Mouse (Mus musculus) erythroblast, adult 5-6 weeks (primary cell): ENCODE results near the gene 1110004F10Rik. TPM values are rescaled to one million over a fixed set of nuclear protein-coding genes. Genes with fewer than 3 reads are reported as not detected.

Experiments
- ATAC-seq: replicated peaks from 2 replicates; pipeline ENCODE4 v1.8.0; 2016; ENCODE audit warnings: moderate number of reproducible peaks, mild to moderate bottlenecking, moderate TSS enrichment, inconsistent platforms; ENCODE audit not compliant: poor library complexity, low FRiP score, severe bottlenecking
- total RNA-seq, 2 experiments: library from RNA; stranded (forward) in 1 of 2; stranded (reverse) in 1 of 2; fragments of 150-400 nt in 1 of 2; fragments of 200-764, 138-1000 nt in 1 of 2; gene quantifications; 2 replicates each; pipeline versions ENCODE4 v1.2.3 to v1.2.4; 2015 to 2017; ENCODE audit warnings: low replicate concordance in 2 of 2

1110004F10Rik gene
- total RNA-seq, 2 experiments from 2014 or later, result 47.5 to 55.5 TPM

DNA sequence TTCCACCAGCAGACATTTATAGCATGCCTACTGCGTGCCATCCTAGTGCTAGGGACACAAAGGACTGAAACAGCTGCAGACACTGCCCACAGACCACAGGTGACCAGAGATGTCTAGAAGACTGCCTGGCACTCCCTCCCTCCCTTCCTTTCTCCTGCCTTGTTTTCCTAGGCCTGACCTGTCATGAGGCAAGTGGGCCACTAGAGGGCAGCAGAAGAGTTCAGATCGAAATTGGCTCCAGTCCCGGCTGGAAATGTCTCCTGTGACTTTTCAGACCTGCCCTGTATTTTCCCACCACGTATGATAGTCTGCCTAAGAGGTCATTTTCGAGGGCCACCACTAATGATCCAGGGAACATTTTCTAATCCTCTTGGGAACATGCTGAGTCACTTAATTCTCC is 92.9 kb downstream of the 1110004F10Rik start:
- ATAC-seq, result peak; percentile 68

DNA sequence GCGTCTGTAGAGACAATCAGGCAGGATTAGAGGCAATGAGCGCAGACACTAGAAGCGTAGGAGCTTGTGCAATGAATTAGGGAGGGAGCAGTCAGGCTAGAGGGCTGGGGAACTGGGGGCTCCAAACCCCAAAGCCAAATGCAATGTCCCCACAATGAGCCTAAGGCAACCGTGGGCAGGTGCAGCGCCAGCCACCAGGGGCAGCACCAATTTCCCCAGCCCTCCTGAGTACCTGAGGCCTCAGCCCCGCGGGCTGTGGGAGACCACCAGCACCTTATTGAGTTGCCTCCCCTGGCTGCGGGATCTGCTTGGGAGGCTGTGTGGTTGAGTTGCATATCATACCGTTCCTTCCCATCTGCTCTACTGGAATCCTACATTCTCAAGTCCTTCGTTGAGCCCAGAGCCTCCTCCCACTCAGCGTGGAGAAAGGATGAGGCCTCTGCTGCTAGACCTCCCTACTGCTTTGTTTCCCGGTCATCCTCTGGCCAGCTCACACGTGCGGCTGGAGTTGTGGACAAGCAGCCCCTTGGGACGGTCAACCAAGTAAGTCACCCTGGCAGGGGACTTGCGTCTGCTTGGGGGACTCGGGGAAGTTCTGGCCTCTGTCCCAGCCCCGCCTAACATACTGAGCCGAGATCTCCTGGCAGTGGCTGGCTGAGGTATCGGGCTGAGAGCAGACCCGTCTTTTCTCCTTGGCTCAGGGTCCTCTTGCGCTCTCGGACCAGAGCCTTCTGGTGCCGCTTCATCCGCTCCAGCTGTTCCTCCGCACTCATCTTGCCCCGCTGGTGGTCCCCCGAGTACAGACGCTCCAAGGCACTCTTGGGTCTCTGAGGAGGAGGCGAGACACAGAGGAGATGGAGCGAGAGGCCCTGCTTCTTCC is 95.5 kb downstream of the 1110004F10Rik start:
- no peak for ATAC-seq

DNA sequence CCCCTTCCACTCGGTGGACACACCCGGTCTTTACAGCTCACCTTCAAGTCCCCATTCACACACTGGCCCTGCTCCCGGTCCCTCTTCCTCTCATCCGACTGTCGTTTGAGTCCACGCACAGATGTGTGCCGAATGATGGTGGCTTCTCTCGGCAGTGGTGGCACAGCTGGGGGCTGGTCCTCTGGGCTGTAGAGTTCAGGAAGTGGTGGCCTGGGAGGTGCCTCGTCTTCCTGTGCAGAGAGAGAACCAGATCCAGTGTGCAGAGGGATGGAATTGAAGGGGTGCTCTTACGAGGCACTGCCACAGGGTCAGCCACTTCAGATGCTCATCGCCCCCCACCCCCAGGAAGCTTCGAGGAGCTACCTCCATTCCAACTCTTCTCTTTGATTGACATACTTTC is 98.0 kb downstream of the 1110004F10Rik start:
- 0 out of 2 replicates have a peak, but pooled peaks have one; percentile 12 for ATAC-seq

DNA sequence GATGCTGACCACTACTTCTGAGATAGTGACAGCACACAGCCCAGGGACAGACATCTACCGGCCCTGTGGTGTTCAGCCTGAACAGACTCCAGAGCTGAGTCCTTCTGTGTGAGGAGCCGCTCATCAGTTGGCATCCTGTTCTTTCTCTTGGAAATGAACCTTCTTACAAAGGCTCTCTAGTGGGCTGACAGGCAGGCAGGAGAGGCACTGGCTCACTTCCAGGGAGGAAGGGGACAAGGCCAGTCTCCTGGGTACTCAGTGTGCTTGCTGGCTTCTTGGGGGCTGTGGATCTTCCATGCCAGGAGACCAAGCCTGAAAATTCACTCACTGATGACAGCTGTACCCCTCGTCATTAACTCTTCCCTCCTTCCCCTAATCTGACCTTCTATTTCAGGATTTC is 98.5 kb downstream of the 1110004F10Rik start:
- ATAC-seq, result no peak

DNA sequence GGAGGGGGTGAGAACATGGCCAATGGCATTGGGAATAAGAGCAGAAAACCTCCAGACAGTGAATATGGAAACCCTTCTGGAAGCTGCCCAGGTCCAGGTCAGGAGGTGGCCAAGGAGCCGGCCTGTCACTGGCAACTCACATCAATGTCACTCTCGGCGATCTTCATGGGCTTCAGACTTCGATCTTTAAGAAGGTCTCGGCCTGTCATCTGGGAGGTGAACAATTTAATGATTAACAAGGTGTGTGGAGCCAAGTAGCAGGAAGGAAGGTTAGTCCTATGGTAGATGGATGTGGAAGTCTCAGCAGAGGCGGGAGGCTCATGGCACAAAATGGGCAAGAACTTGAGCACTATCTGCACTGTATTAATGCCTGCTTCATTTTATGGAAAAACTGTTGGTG is 105.8 kb downstream of the 1110004F10Rik start:
- ATAC-seq, result no peak

DNA sequence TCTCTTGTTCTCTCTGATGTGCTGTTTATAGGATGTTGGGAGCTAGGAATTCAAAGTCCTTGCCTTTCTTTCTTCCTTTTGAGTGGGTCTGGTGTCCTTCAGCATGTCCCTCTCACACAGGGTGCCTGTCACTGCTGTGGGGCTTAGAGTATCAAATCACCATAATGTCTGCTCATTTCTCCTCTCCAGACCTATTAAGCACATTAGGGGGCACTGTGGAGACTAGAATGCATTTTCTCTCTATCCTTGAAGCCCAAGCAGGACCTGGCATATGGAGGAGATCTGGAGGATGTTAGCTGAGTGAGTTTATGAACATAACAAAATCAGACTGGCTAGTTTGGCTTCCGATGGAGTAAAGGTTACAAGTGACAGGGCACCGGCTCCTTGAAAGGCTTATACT is 107.9 kb downstream of the 1110004F10Rik start:
- no peak for ATAC-seq

DNA sequence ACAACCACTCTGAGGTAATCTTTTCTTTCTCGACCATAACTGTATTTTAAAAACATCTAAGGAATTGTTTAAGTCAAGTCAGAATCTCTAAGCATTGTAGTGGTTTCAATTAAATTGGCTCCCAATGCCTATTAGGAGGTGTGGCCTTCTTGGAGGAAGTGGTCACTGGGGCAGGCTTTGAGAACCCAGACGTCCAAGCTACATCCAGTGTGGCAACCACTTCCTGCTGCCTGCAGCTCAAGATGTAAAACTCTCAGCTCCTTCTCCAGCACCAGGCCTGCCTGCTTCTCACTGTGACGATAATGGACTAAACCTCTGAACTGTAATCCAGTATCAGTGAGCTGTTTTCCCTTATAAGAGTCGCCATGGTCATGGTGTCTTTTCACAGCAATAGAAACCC is 110.4 kb downstream of the 1110004F10Rik start:
- ATAC-seq, result no peak

DNA sequence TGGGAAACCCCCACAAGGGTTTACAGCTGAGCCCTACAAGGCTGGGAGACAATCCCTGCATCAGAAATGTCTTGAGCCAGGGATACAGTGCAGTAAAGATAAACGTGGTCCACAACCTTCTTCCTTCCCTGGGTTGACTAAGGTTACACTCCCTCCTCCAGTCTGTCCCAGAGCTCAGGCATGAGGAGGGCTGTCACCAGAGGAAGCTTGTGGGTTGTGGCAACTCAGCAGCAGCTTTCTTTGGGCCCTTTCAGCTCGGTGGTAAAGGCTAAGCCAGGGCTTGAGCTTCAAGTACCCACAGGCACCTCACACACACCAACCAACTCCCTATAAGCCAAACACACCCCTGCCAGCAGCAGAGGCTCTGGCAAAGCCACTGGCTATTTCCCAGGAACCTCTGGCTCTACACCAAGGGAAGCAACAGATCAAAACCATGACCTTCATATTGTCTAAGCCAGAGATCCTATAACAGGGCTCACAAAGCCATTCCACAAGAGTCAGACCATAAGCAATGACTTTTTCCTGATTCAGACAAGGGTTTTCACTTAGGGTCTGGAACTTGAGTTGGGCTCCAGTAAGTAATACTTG is 114.7 kb downstream of the 1110004F10Rik start:
- no peak for ATAC-seq

Other genes with a start within 250 kb of the 1110004F10Rik start
- 968 and 1,053 TPM in 2 replicates for gene Sox6, start 601 bp upstream of the 1110004F10Rik start, total RNA-seq (2015; ENCODE audit: low replicate concordance)
- gene Sox6, start 601 bp upstream of the 1110004F10Rik start, total RNA-seq (2017; ENCODE audit: low replicate concordance), result 1,059 and 1,241 TPM in 2 replicates
- not detected in 2 replicates for gene Gm4353, start 45.2 kb downstream of the 1110004F10Rik start, total RNA-seq (2015; ENCODE audit: low replicate concordance)
- 0.77 and 1.1 TPM in 2 replicates for gene Gm4353, start 45.2 kb downstream of the 1110004F10Rik start, total RNA-seq (2017; ENCODE audit: low replicate concordance)